Mouse (Mus musculus): ENCODE measurements around the gene Podn. TPM values are rescaled to one million over a fixed set of nuclear protein-coding genes. Genes with fewer than 3 reads are reported as not detected.
A peak's percentile ranks its signal among the peaks of the same experiment; 100 is the strongest.

Podn gene
- polyA plus RNA-seq, 2 experiments = 0.25 to 0.66 TPM

- no peak for TF ChIP-seq EP300 (IDR thresholded peaks at IDR 0.05; ENCODE audit: low read depth)
- TF ChIP-seq CTCF (IDR thresholded peaks at IDR 0.05; ENCODE audit: low read depth) = no peak
- ATAC-seq (ENCODE audit: insufficient read depth) = no peak
Observed at GRCm38 (mm10) chr4:107991879-107992278, 104.4 kb downstream of the Podn start.

GRCm38 (mm10) chr4:107990818-107991217 is 105.4 kb downstream of the Podn start:
- WGBS (ENCODE audit: insufficient replicate concordance) = 43% methylated on average over 5 of the region's 5 CpGs

More at GRCm38 (mm10) chr4:107991879-107992278, 104.4 kb downstream of the Podn start:
- Histone ChIP-seq H3K4me3 (ENCODE audit: insufficient read depth in 1 of 2, low read depth in 2 of 2, low read length in 2 of 2) (no peak overlapping the region), H3K9me3 (ENCODE audit: control insufficient read depth, low read length) (no peaks in the 10 kb centered on the region), H3K27ac (no peak overlapping the region), H3K9ac (replicated peaks) (no peak overlapping the region), H3K4me2 (ENCODE audit: low read depth) (no peak overlapping the region), H3K27me3 (ENCODE audit: control insufficient read depth, insufficient read depth, low read length) (no peaks in the 10 kb centered on the region), H3K36me3 (replicated peaks; ENCODE audit: control insufficient read depth, insufficient read depth, low read depth) (no peaks in the 10 kb centered on the region), H3K4me1 (replicated peaks; ENCODE audit: control insufficient read depth in 2 of 2, insufficient read depth in 2 of 2, low read length in 1 of 2) (no peaks in the 10 kb centered on the region)
- WGBS (ENCODE audit: insufficient replicate concordance) = 41% methylated on average over 6 of the region's 6 CpGs
- no peak for DNase-seq (ENCODE audit: low read depth in 3 of 3, low spot score in 3 of 3)

GRCm38 (mm10) chr4:107988931-107989330 is 107.3 kb downstream of the Podn start:
- TF ChIP-seq CTCF (IDR thresholded peaks at IDR 0.05; ENCODE audit: low read depth) (no peak), EP300 (IDR thresholded peaks at IDR 0.05; ENCODE audit: low read depth) (no peak)
- Histone ChIP-seq H3K9ac (replicated peaks) (no peak overlapping the region), H3K36me3 (replicated peaks; ENCODE audit: control insufficient read depth, insufficient read depth, low read depth) (no peaks in the 10 kb centered on the region), H3K4me2 (ENCODE audit: low read depth) (no peak overlapping the region), H3K9me3 (ENCODE audit: control insufficient read depth, low read length) (no peaks in the 10 kb centered on the region), H3K27me3 (ENCODE audit: control insufficient read depth, insufficient read depth, low read length) (no peaks in the 10 kb centered on the region), H3K4me3 (ENCODE audit: insufficient read depth in 1 of 2, low read depth in 2 of 2, low read length in 2 of 2) (no peak overlapping the region), H3K4me1 (replicated peaks; ENCODE audit: control insufficient read depth in 2 of 2, insufficient read depth in 2 of 2, low read length in 1 of 2) (no peaks in the 10 kb centered on the region), H3K27ac (no peak overlapping the region)
- DNase-seq (ENCODE audit: low read depth in 3 of 3, low spot score in 3 of 3) = peak in 2 of 3 experiments; percentile 7 to 28
- WGBS (ENCODE audit: insufficient replicate concordance) = 10% methylated on average over 8 of the region's 8 CpGs
- ATAC-seq (ENCODE audit: insufficient read depth) = no peak

More at GRCm38 (mm10) chr4:107990818-107991217, 105.4 kb downstream of the Podn start:
- DNase-seq (ENCODE audit: low read depth in 3 of 3, low spot score in 3 of 3) (no peak), ATAC-seq (ENCODE audit: insufficient read depth) (no peak)
- H3K27ac ChIP-seq = no peak overlapping the region
- no peaks in the 10 kb centered on the region for H3K9me3 ChIP-seq (ENCODE audit: control insufficient read depth, low read length)
- no peak overlapping the region for H3K4me3 ChIP-seq (ENCODE audit: insufficient read depth in 1 of 2, low read depth in 2 of 2, low read length in 2 of 2)
- TF ChIP-seq CTCF (IDR thresholded peaks at IDR 0.05; ENCODE audit: low read depth) (no peak), EP300 (IDR thresholded peaks at IDR 0.05; ENCODE audit: low read depth) (no peak)
- H3K36me3 ChIP-seq (replicated peaks; ENCODE audit: control insufficient read depth, insufficient read depth, low read depth) = no peaks in the 10 kb centered on the region
- no peaks in the 10 kb centered on the region for H3K27me3 ChIP-seq (ENCODE audit: control insufficient read depth, insufficient read depth, low read length)
- H3K4me1 ChIP-seq (replicated peaks; ENCODE audit: control insufficient read depth in 2 of 2, insufficient read depth in 2 of 2, low read length in 1 of 2) = no peaks in the 10 kb centered on the region
- H3K4me2 ChIP-seq (ENCODE audit: low read depth) = no peak overlapping the region
- no peak overlapping the region for H3K9ac ChIP-seq (replicated peaks)

- no peak for ATAC-seq (ENCODE audit: insufficient read depth)
- WGBS (ENCODE audit: insufficient replicate concordance) = 59% methylated on average over 11 of the region's 11 CpGs
- DNase-seq (ENCODE audit: low read depth in 3 of 3, low spot score in 3 of 3) = no peak
Observed at GRCm38 (mm10) chr4:107986386-107987168, 109.7 kb downstream of the Podn start.

GRCm38 (mm10) chr4:107985812-107986211 is 110.4 kb downstream of the Podn start:
- H3K4me1 ChIP-seq (replicated peaks; ENCODE audit: control insufficient read depth in 2 of 2, insufficient read depth in 2 of 2, low read length in 1 of 2) = no peaks in the 10 kb centered on the region
- ATAC-seq (ENCODE audit: insufficient read depth) (no peak), DNase-seq (ENCODE audit: low read depth in 3 of 3, low spot score in 3 of 3) (no peak)
- no peak overlapping the region for H3K27ac ChIP-seq
- H3K4me2 ChIP-seq (ENCODE audit: low read depth) = no peak overlapping the region
- WGBS (ENCODE audit: insufficient replicate concordance) = 73% methylated on average over 5 of the region's 5 CpGs
- no peak overlapping the region for H3K9ac ChIP-seq (replicated peaks)
- no peak for TF ChIP-seq EP300 (IDR thresholded peaks at IDR 0.05; ENCODE audit: low read depth)
- TF ChIP-seq CTCF (IDR thresholded peaks at IDR 0.05; ENCODE audit: low read depth) = no peak
- no peaks in the 10 kb centered on the region for H3K27me3 ChIP-seq (ENCODE audit: control insufficient read depth, insufficient read depth, low read length)
- no peaks in the 10 kb centered on the region for H3K36me3 ChIP-seq (replicated peaks; ENCODE audit: control insufficient read depth, insufficient read depth, low read depth)
- no peak overlapping the region for H3K4me3 ChIP-seq (ENCODE audit: insufficient read depth in 1 of 2, low read depth in 2 of 2, low read length in 2 of 2)
- no peaks in the 10 kb centered on the region for H3K9me3 ChIP-seq (ENCODE audit: control insufficient read depth, low read length)

More at GRCm38 (mm10) chr4:107986386-107987168, 109.7 kb downstream of the Podn start:
- no peak for TF ChIP-seq CTCF (IDR thresholded peaks at IDR 0.05; ENCODE audit: low read depth)
- TF ChIP-seq EP300 (IDR thresholded peaks at IDR 0.05; ENCODE audit: low read depth) = no peak
- H3K9me3 ChIP-seq (ENCODE audit: control insufficient read depth, low read length) = no peaks in the 10 kb centered on the region
- H3K4me1 ChIP-seq (replicated peaks; ENCODE audit: control insufficient read depth in 2 of 2, insufficient read depth in 2 of 2, low read length in 1 of 2) = no peaks in the 10 kb centered on the region
- no peak overlapping the region for H3K4me2 ChIP-seq (ENCODE audit: low read depth)
- no peak overlapping the region for H3K4me3 ChIP-seq (ENCODE audit: insufficient read depth in 1 of 2, low read depth in 2 of 2, low read length in 2 of 2)
- no peak overlapping the region for H3K27ac ChIP-seq
- H3K9ac ChIP-seq (replicated peaks) = no peak overlapping the region
- no peaks in the 10 kb centered on the region for H3K27me3 ChIP-seq (ENCODE audit: control insufficient read depth, insufficient read depth, low read length)
- H3K36me3 ChIP-seq (replicated peaks; ENCODE audit: control insufficient read depth, insufficient read depth, low read depth) = no peaks in the 10 kb centered on the region

All from liver, embryonic 14.5 days (tissue).